Mouse (Mus musculus) mouse embryonic stem cell (cell line): ENCODE measurements around the gene Napb.
"Not testable (repeated sequence)": the region's sequence is repeated elsewhere in the genome, so short reads cannot be mapped to it uniquely, and the experiment has no call there.

ENCODE experiments used
- in situ Hi-C, 2 experiments: fragments of 300-500 bp; cut with MboI; formaldehyde crosslinking; loops; 1 replicate in 1 of 2; 3 replicates in 1 of 2; pipeline ENCODE4 v1.14.3; 2019 to 2020; ENCODE audit warnings: low sequenced_read_pairs in 2 of 2, low pct_unique_long_range_greater_than_20kb in 1 of 2, mixed read lengths in 1 of 2; ENCODE audit not compliant: unreplicated experiment in 1 of 2

The Napb gene

GRCm38 (mm10) chr2:148732327-148733000, at the start of gene Napb:
Gene Napb, minus strand, starts transcription at chr2:148732467.
- in situ Hi-C loops, result no loop called here

- in situ Hi-C loops, result no loop called here
Observed at GRCm38 (mm10) chr2:148781709-148782108, 49.4 kb upstream of the Napb start, which contains the start of gene 8030411F24Rik. Gene 8030411F24Rik, plus strand, starts transcription at chr2:148782009.

- in situ Hi-C loops, result not testable (repeated sequence)
Observed at GRCm38 (mm10) chr2:148771397-148771796, 39.1 kb upstream of the Napb start, which contains the start of gene Cst11. Gene Cst11, minus strand, starts transcription at chr2:148771497.

- in situ Hi-C loops, result no loop called here
Observed at GRCm38 (mm10) chr2:148763648-148764388, 31.6 kb upstream of the Napb start.

GRCm38 (mm10) chr2:148754310-148754846, 22.1 kb upstream of the Napb start:
- in situ Hi-C loops, result loop anchor here (5.0 to 10.0 kb wide), 3 partner anchors 83 to 150 kb away; partner anchors contain the start of gene Cst9 (in 1 of the 2)

GRCm38 (mm10) chr2:148751893-148752813, 19.9 kb upstream of the Napb start:
- in situ Hi-C loops, result loop anchor here (5.0 to 10.0 kb wide), 3 partner anchors 85 to 153 kb away; partner anchors contain the start of gene Cst9 (in 1 of the 2)

GRCm38 (mm10) chr2:148750058-148750457, 17.8 kb upstream of the Napb start, which contains the start of gene Cstl1:
Gene Cstl1, plus strand, starts transcription at chr2:148750358.
- in situ Hi-C loops, result loop anchor here (5.0 to 10.0 kb wide), 3 partner anchors 87 to 155 kb away; partner anchors contain the start of gene Cst9 (in 1 of the 2)

GRCm38 (mm10) chr2:148743846-148744407, 11.7 kb upstream of the Napb start:
- in situ Hi-C loops, result no loop called here

GRCm38 (mm10) chr2:148743001-148743400, 10.7 kb upstream of the Napb start:
- in situ Hi-C loops, result no loop called here

GRCm38 (mm10) chr2:148731614-148732326, 497 bp downstream of the Napb start:
- in situ Hi-C loops, result no loop called here

- in situ Hi-C loops, result no loop called here
Observed at GRCm38 (mm10) chr2:148719271-148719995, 12.8 kb downstream of the Napb start.

GRCm38 (mm10) chr2:148717072-148717471, 15.2 kb downstream of the Napb start:
- in situ Hi-C loops, result no loop called here

GRCm38 (mm10) chr2:148712326-148712725, 19.9 kb downstream of the Napb start:
- in situ Hi-C loops, result no loop called here

GRCm38 (mm10) chr2:148707202-148707530, 25.1 kb downstream of the Napb start:
- in situ Hi-C loops, result no loop called here

- in situ Hi-C loops, result no loop called here
Observed at GRCm38 (mm10) chr2:148706409-148707201, 25.7 kb downstream of the Napb start.

GRCm38 (mm10) chr2:148698571-148698970, 33.7 kb downstream of the Napb start:
- in situ Hi-C loops, result no loop called here
